Mouse (Mus musculus): ENCODE results near the gene Cdkal1.

The Cdkal1 gene

DNA sequence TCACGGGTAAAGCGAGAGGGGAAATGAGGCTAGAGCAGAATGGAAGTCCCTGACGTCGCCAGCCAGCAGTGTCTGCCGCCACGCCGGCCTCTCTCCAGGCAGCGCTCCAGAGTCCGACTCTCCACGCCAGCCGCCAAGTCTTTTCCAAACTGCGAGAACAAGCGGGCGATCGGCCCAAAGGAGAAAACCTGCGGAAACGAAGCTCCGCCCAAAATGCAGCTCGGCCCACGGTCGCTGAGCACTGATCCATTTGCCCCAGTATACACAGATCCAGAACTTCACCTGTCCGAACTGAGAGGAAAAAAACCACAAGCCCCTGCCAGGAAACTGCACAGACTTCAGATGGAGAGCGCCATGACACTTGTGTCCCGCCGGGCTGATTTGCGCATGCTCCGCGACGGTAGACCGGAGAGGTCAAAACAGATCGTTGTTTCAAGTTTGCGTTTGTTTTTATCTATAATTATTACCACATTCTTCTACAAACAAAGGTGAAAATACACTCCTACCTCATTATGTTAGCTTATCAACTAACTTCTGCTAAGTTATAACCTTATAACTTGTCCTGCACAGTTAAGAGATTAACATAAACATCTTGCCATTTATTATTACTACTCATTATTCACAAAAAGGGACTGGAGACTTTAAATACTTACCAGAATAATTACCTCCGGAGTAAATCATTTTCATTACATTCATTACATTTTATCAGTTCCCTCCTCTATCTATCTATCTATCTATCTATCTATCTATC lies at the start of gene Cdkal1:
TSS of gene Cdkal1 (minus strand) at position 394 of the 751 bp plus-strand sequence.
- peak; percentile 91 for DNase-seq

GRCm38 (mm10) chr13:29903341-29903740 lies 47.9 kb upstream of the Cdkal1 start:
- no peak for DNase-seq

GRCm38 (mm10) chr13:29902676-29903075 lies 47.2 kb upstream of the Cdkal1 start:
- no peak for DNase-seq

DNA sequence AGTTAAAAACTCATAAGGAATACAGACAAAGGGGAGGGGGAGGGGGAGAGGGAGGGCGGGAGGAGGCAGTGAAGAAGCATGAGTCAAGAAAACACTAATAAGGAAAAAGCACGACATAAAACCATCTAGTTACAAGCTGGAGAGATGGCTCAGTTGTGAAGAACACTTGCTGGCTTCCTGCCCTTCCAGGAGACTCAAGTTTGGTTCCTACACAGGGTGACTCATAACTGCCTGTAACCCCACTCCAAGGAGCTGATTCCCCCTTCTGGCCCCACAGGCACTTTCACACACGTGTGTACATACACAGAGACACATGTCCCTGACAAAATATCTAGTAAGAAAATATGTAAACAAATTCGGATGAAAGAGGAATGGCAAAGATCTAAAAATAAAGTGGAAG lies 46.2 kb upstream of the Cdkal1 start:
- DNase-seq, result no peak

- DNase-seq, result no peak
These were observed 11.3 kb upstream of the Cdkal1 start for GRCm38 (mm10) chr13:29866780-29867179.

GRCm38 (mm10) chr13:29864331-29864730 lies 8.9 kb upstream of the Cdkal1 start:
- peak; percentile 37 for DNase-seq

- DNase-seq, result no peak
These were observed 4.6 kb upstream of the Cdkal1 start for GRCm38 (mm10) chr13:29860087-29860486.

GRCm38 (mm10) chr13:29857436-29857835 lies 2.0 kb upstream of the Cdkal1 start:
- peak; percentile 74 for DNase-seq

- no peak for DNase-seq
These were observed 598 bp downstream of the Cdkal1 start for GRCm38 (mm10) chr13:29854876-29855275.

- peak; percentile 60 for DNase-seq
These were observed 16.9 kb downstream of the Cdkal1 start for GRCm38 (mm10) chr13:29838409-29839047.

DNA sequence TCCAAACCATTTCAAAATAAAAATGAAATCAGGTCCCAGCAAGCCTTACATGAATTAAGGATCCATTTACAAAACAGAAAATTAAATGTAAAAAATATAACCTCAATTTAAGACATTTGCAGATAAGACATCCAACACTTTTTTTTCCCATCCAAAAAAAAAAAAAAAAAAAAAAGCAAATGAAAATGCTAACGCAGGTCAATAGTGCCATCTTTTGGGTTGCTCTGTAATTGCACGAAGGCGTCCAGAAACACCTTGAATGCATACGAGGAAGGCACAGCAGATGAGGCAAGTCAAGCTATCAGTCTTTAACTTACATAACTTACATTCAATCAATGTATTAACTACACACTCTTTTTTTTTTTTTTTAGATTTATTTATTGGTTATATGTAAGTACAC lies 20.3 kb downstream of the Cdkal1 start:
- DNase-seq, result peak; percentile 62

DNA sequence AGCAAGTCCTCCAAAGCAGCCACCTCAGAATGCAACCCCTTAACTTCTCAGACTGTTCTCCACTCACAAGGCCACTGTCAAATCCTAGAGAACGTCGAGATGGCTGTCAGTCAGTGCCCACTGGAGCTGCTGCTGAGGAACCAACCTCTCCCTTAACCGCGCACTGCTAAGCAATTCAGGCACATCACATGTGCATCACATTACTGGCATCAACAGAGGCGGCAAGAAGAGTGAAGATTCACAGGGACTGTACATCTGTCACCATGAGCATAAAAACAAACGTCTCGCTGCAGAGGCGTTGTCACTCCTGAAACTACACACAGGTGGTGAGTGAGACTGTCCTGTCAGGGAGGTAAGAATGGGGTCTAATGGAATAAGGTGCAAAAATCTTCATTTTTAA lies 21.7 kb downstream of the Cdkal1 start:
- no peak for DNase-seq

DNA sequence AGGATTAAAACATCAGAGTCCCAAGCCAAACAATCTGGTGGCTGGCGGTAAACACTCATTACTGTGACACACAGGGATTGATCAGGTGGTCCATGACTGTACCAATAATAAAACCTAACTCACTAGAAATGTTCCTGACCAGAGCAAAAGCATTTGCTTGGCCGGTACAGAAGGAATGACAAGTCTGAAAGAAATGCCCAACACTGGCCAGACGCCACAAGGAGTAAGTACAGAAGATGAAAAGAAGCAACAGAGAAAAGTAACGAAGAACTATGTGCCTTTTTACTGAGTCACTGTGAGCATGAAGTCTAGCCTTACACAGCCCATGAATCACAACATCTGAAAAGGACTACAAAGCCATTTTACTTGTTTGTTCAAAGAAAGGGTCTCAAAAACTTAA lies 24.3 kb downstream of the Cdkal1 start:
- DNase-seq, result no peak

DNA sequence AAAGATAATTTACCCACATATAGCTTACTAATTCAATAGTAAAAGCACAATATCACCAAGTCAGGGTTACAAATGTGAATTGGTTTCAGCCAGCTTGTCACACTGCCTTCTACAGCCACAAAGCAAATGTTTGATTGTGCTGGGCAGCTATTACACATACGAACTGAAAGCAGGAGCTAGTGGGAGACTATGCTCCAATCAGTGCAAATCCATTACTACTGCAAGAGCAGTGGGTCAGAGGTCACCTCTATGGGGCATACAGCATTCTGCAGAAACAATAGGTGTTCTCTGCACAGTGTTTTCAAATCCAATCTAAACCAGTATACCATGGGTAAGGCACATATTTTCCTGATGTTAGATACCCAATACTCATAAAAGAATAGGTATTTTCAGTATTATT lies 27.4 kb downstream of the Cdkal1 start:
- peak; percentile 32 for DNase-seq

DNA sequence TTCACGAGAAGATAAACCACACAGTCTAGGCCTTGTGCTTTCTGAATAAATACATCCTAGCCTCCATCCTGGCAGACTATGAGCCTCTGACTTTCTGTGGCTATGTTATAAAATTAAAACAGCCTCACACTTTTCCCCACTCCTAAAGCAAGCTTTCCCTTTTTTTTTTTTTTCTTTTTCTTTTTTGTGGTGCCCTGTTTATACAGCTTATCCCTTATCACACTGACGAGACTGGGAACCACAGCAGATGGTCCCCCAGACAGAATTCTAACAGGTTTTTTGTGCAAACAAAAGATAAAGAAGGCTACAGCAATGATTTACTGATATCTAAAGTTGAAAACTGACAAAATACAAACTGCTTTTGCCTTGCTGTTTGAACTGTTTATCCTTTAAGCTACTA lies 29.0 kb downstream of the Cdkal1 start:
- DNase-seq, result no peak

DNA sequence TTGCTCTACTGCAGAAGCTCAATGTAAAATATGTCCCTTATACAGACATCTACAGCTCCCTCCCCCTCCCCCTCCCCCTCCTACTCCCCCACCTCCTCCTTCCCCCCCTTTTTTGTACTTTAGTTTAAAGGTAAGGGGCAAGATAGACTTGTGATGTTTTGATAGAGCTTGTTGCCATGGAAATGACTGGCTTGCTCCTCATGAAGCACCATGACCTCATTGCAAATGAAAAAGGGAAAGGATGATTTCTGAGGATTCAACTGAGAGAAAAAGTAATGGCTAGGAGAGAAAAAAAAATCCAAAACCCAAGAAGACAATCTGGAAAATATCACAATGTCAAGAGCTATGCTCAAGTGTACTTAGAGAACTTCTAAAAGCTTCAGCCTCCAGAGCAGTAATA lies 29.4 kb downstream of the Cdkal1 start:
- DNase-seq, result no peak

DNA sequence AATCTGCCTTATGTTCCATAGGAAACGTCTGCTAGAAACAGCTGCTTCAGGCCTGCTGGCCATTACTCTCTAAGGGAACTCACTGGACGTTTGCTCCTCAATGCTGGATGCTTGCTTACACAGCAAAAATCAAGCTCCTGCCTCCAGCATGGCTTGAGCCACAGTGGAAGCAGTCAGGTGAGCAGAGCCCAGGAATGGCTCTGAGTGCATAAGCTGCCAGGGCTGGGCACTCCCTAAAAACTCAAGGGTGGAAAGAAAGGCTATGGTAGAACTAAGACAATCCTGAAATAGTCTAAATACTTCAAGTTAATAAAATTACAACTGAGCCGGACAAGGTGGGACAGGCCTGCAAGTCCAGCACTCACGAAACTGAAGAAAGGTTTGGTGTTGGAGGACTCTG lies 30.7 kb downstream of the Cdkal1 start:
- no peak for DNase-seq

DNA sequence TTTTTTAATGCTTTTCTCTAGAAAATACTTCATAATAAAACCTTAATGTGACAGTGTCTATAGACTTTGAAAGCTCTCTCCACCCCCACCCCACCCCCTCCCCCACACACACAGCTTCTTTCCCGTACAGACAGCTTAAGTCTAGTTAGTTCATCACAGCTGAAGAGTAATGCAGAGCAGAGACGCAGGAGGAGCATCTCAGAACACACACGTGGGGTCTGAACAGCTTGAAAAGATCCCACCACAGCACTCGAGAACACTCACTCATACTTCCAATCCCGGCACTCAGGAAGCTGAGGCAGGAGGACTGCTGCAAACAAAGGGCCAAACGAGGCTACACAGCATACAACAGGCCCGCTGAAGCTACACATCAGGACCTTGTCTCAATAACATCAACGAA lies 31.1 kb downstream of the Cdkal1 start:
- DNase-seq, result no peak

- DNase-seq, result peak; percentile 32
These were observed 31.6 kb downstream of the Cdkal1 start for GRCm38 (mm10) chr13:29823906-29824305.

- DNase-seq, result no peak
These were observed 32.0 kb downstream of the Cdkal1 start for GRCm38 (mm10) chr13:29823487-29823886.

DNA sequence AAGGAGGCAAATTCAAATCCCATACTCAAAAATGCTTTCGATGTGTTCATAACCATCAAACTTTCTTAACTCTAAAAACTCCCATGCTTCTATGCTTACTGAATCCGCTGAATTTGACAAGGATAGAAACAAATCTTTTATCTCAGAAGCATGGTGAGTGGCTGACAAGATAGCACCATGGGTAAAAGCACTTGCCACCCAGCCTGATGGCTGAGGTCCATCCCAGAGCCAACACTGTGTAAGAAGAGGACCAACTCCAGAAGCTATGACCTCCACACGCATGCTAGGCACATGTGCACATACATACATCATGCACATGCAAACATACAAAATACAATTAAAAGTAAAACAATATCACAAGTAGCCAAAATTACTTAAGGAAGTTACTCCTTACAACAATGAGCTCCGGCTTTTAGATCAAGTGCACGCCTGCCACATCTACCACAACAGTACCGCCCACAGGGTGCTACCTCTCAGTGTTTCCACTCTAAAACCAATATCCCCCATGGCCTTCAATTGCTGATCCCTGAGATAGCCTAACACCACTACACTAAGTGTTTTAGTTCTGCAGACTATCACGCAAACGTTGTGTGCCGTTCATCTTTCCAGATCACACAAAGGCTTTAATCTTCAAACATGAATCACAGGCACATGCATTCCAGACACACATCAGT lies 35.4 kb downstream of the Cdkal1 start:
- DNase-seq, result no peak

DNA sequence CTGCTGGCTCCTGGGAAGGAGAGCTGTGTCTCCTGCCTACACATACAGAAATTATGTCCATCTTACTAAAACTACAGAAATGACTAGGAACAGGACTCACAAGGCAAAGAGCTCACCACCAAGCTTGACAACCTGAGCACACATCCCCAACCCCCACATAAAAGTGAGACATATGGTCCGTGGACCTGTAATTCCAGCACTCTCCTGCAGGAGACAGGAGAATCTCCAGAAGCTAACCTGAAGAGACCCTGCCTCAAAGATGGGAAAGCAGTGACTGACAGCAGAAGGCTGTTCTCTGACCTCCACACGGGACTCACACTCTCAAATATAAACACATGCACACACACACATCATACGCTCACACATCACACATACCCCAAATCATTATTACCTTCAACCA lies 36.3 kb downstream of the Cdkal1 start:
- DNase-seq, result no peak

DNA sequence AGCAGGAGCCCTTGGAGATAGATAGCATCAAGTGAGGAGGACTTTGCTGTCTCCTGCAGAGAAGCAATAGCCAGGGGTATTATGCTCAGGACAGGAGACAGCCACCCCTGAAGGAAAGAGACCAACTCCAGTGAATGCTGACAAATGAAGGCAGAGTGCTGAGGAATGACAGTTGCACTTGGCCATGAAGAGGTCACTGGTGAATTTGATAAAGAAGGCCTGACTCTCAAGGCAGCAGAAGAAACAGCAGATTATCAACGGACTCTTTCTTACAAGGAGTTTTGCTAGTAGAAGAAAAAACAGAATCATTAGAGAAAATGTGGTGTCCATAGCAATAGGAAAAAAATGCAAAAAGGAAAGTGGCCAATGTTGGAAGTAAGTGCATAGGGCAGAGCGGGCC lies 37.2 kb downstream of the Cdkal1 start:
- no peak for DNase-seq

- no peak for DNase-seq
These were observed 44.7 kb downstream of the Cdkal1 start for GRCm38 (mm10) chr13:29810780-29811179.

All from embryo, embryonic 11 days (tissue).